Mouse (Mus musculus) neural tube, embryonic 10.5 days (tissue): ENCODE measurements around the gene Cblc.

Experiments used
- DNase-seq: peaks from one replicate; pipeline ENCODE4 v3.0.0-alpha.2; 2017; ENCODE audit warnings: low spot score; ENCODE audit errors: extremely low spot score

The Cblc gene

GRCm38 (mm10) chr7:19752652-19753051, 44.0 kb downstream of the Cblc start:
- DNase-seq, result no peak

- no peak for DNase-seq
Measured at GRCm38 (mm10) chr7:19751070-19751383, 45.6 kb downstream of the Cblc start.

- peak; percentile 90 for DNase-seq
Measured at GRCm38 (mm10) chr7:19750217-19751069, 46.2 kb downstream of the Cblc start, which contains the start of gene Nectin2. TSS of gene Nectin2 (minus strand) at chr7:19750483.

GRCm38 (mm10) chr7:19749389-19750216, 47.0 kb downstream of the Cblc start:
- DNase-seq, result peak; percentile 99

GRCm38 (mm10) chr7:19748219-19749195, 48.1 kb downstream of the Cblc start:
- peak; percentile 68 for DNase-seq

- DNase-seq, result peak; percentile 27
Measured at GRCm38 (mm10) chr7:19747420-19748218, 49.0 kb downstream of the Cblc start.

GRCm38 (mm10) chr7:19746426-19747201, 50.0 kb downstream of the Cblc start:
- peak; percentile 27 for DNase-seq

GRCm38 (mm10) chr7:19745971-19746370, 50.6 kb downstream of the Cblc start:
- DNase-seq, result no peak

GRCm38 (mm10) chr7:19744590-19745385, 51.8 kb downstream of the Cblc start:
- no peak for DNase-seq

GRCm38 (mm10) chr7:19743791-19744190, 52.8 kb downstream of the Cblc start:
- DNase-seq, result no peak

GRCm38 (mm10) chr7:19742468-19742867, 54.1 kb downstream of the Cblc start:
- DNase-seq, result no peak

GRCm38 (mm10) chr7:19741329-19742031, 55.1 kb downstream of the Cblc start:
- peak; percentile 48 for DNase-seq

GRCm38 (mm10) chr7:19740269-19740668, 56.3 kb downstream of the Cblc start:
- DNase-seq, result no peak

GRCm38 (mm10) chr7:19738771-19739170, 57.8 kb downstream of the Cblc start:
- no peak for DNase-seq

- DNase-seq, result no peak
Measured at GRCm38 (mm10) chr7:19736389-19737057, 60.1 kb downstream of the Cblc start.

- DNase-seq, result no peak
Measured at GRCm38 (mm10) chr7:19734178-19734666, 62.4 kb downstream of the Cblc start.
